Mouse (Mus musculus) heart, adult 2 months (tissue): ENCODE results near the gene Klf2. TPM values are rescaled to one million over a fixed set of nuclear protein-coding genes. Genes with fewer than 3 reads are reported as not detected.

Experiments
- DNase-seq, 2 experiments: peaks; one replicate each; pipeline ENCODE4 v3.0.0; 2021
- H3K27ac ChIP-seq: fragments of 200-600 bp; 2 replicates; pipeline ENCODE4 v1.8.1; 2022
- H3K27me3 ChIP-seq: fragments of 200-500 bp; 2 replicates; pipeline ENCODE4 v1.6.1; 2012; ENCODE audit warnings: mild to moderate bottlenecking, low read length, inconsistent platforms, mixed read lengths; ENCODE audit not compliant: control insufficient read depth, insufficient read depth
- H3K36me3 ChIP-seq: fragments of 200-500 bp; 2 replicates; pipeline ENCODE4 v1.6.1; 2012; ENCODE audit warnings: low read length, inconsistent platforms; ENCODE audit not compliant: control insufficient read depth, insufficient read depth
- H3K4me1 ChIP-seq: fragments of 200-500 bp; 2 replicates; pipeline ENCODE4 v1.6.1; 2011; ENCODE audit warnings: low read length; ENCODE audit not compliant: control insufficient read depth, insufficient read depth
- H3K4me3 ChIP-seq: fragments of 200-600 bp; 2 replicates; pipeline ENCODE4 v1.8.1; 2022
- H3K79me2 ChIP-seq: fragments of 200-500 bp; replicated peaks from 2 replicates; pipeline ENCODE4 v1.6.1; 2012; ENCODE audit warnings: mild to moderate bottlenecking, inconsistent platforms, low read length, moderate library complexity, mixed read lengths; ENCODE audit not compliant: control insufficient read depth, insufficient read depth
- H3K9ac ChIP-seq: fragments of 200-500 bp; 2 replicates; pipeline ENCODE4 v1.6.1; 2012; ENCODE audit warnings: low read depth, mild to moderate bottlenecking, control low read depth, inconsistent platforms, low read length, mixed read lengths
- CTCF ChIP-seq: fragments of 200-600 bp; IDR thresholded peaks from 2 replicates; pipeline ENCODE4 v1.8.1; 2022; ENCODE audit warnings: antibody characterized with exemption, mild to moderate bottlenecking, moderate library complexity
- EP300 ChIP-seq: fragments of 200-500 bp; IDR thresholded peaks from 2 replicates; pipeline ENCODE4 v1.6.1; 2011; ENCODE audit warnings: low read depth, low read length, control low read depth; ENCODE audit not compliant: insufficient read depth
- POLR2A ChIP-seq: fragments of 200-500 bp; IDR thresholded peaks from 2 replicates; pipeline ENCODE4 v1.6.1; 2011; ENCODE audit warnings: mild to moderate bottlenecking, low read depth, low read length, control low read depth; ENCODE audit not compliant: insufficient read depth
- WGBS: fragments of 180-500 bp; shearing (Covaris S2); methylation state at CpG from one replicate; pipeline ENCODE4 v1.1.7; 2018; 5-methylcytosine and 5-hydroxymethylcytosine counted together
- intact Hi-C: fragments of 180-260 bp; cut with DNase I; formaldehyde crosslinking; loops from one replicate; pipeline ENCODE4 v1.15.1; 2025
- polyA plus RNA-seq: library from polyadenylated mRNA; depleted of rRNA; stranded (reverse); fragments of >200 nt; gene quantifications from 2 replicates; pipeline ENCODE4 v1.2.3, GENCODE M21; 2012
- total RNA-seq, 2 experiments: library from RNA; stranded (reverse); gene quantifications; 2 replicates each; pipeline ENCODE4 v1.2.3; 2021

The Klf2 gene
- total and polyA plus RNA-seq, 3 experiments, result 42.6 to 92.7 (median 76.0) TPM

- TF ChIP-seq POLR2A (no peak), EP300 (no peak), CTCF (no peak)
- no peak overlapping the region for H3K27ac ChIP-seq
- peaks cover 7% of the 10 kb centered on the region for H3K36me3 ChIP-seq
- intact Hi-C loops, result no loop called here
- H3K4me1 ChIP-seq, result peaks cover 30% of the 10 kb centered on the region
- H3K27me3 ChIP-seq, result no peaks in the 10 kb centered on the region
- no peak overlapping the region for H3K4me3 ChIP-seq
- DNase-seq, result no peak
- no peak overlapping the region for H3K9ac ChIP-seq
- 93% methylated on average over 1 of the region's 1 CpGs for WGBS
- no peaks in the 10 kb centered on the region for H3K79me2 ChIP-seq
Observed at GRCm38 (mm10) chr8:72298928-72299327, 19.9 kb upstream of the Klf2 start.

- 74% methylated on average over 9 of the region's 9 CpGs for WGBS
- no peaks in the 10 kb centered on the region for H3K27me3 ChIP-seq
- intact Hi-C loops, result no loop called here
Observed at GRCm38 (mm10) chr8:72300654-72301400, 18.0 kb upstream of the Klf2 start.

GRCm38 (mm10) chr8:72301497-72301896 lies 17.3 kb upstream of the Klf2 start:
- intact Hi-C loops, result no loop called here
- H3K27ac ChIP-seq, result peak overlapping the region; percentile 77
- H3K27me3 ChIP-seq, result no peaks in the 10 kb centered on the region
- peaks cover 17% of the 10 kb centered on the region for H3K4me1 ChIP-seq
- no peaks in the 10 kb centered on the region for H3K79me2 ChIP-seq
- TF ChIP-seq CTCF (no peak), EP300 (no peak), POLR2A (no peak)
- H3K9ac ChIP-seq, result no peak overlapping the region
- 90% methylated on average over 5 of the region's 5 CpGs for WGBS
- no peaks in the 10 kb centered on the region for H3K36me3 ChIP-seq
- DNase-seq, result no peak
- no peak overlapping the region for H3K4me3 ChIP-seq

More at GRCm38 (mm10) chr8:72300654-72301400, 18.0 kb upstream of the Klf2 start:
- H3K79me2 ChIP-seq, result no peaks in the 10 kb centered on the region
- no peak overlapping the region for H3K4me3 ChIP-seq
- peaks cover 3% of the 10 kb centered on the region for H3K36me3 ChIP-seq
- peak overlapping the region; percentile 43; the same call in 1 of the 2 replicates for H3K9ac ChIP-seq
- DNase-seq, result peak in 1 of 2 experiments; percentile 37
- H3K4me1 ChIP-seq, result peaks cover 22% of the 10 kb centered on the region
- TF ChIP-seq POLR2A, result peak; percentile 51
- TF ChIP-seq EP300, result peak; percentile 45; the same call in 1 of the 2 replicates
- TF ChIP-seq CTCF, result peak; percentile 45
- H3K27ac ChIP-seq, result peak overlapping the region; percentile 77

- Histone ChIP-seq H3K4me3 (no peak overlapping the region), H3K27me3 (no peaks in the 10 kb centered on the region), H3K79me2 (no peaks in the 10 kb centered on the region), H3K36me3 (no peaks in the 10 kb centered on the region), H3K9ac (peak overlapping the region; percentile 39), H3K4me1 (peaks cover 15% of the 10 kb centered on the region), H3K27ac (peak overlapping the region; percentile 91)
- intact Hi-C loops, result loop anchor here (2.0 kb wide), 2 partner anchors 16 to 34 kb away; partner anchors contain the start of gene Klf2
- no peak for TF ChIP-seq POLR2A
- WGBS, result 36% methylated on average over 8 of the region's 8 CpGs
- DNase-seq, result peak; percentile 51 to 61
Observed at GRCm38 (mm10) chr8:72302986-72303612, 15.7 kb upstream of the Klf2 start.

- TF ChIP-seq EP300, result peak; percentile 96
- peak; percentile 85 for TF ChIP-seq POLR2A
- peak; percentile 25 for TF ChIP-seq CTCF
- WGBS, result 11% methylated on average over 8 of the region's 8 CpGs
- Histone ChIP-seq H3K9ac (no peak overlapping the region), H3K79me2 (no peaks in the 10 kb centered on the region), H3K27ac (peak overlapping the region; percentile 91), H3K4me1 (peaks cover 16% of the 10 kb centered on the region), H3K27me3 (no peaks in the 10 kb centered on the region), H3K36me3 (no peaks in the 10 kb centered on the region), H3K4me3 (no peak overlapping the region; the same call in 1 of the 2 replicates)
- peak; percentile 83 to 89 for DNase-seq
- intact Hi-C loops, result loop anchor here (2.0 kb wide), 2 partner anchors 15 to 35 kb away; partner anchors contain the start of gene Klf2
Observed at GRCm38 (mm10) chr8:72303633-72304032, 15.2 kb upstream of the Klf2 start.
